In the genomic region with DNA sequence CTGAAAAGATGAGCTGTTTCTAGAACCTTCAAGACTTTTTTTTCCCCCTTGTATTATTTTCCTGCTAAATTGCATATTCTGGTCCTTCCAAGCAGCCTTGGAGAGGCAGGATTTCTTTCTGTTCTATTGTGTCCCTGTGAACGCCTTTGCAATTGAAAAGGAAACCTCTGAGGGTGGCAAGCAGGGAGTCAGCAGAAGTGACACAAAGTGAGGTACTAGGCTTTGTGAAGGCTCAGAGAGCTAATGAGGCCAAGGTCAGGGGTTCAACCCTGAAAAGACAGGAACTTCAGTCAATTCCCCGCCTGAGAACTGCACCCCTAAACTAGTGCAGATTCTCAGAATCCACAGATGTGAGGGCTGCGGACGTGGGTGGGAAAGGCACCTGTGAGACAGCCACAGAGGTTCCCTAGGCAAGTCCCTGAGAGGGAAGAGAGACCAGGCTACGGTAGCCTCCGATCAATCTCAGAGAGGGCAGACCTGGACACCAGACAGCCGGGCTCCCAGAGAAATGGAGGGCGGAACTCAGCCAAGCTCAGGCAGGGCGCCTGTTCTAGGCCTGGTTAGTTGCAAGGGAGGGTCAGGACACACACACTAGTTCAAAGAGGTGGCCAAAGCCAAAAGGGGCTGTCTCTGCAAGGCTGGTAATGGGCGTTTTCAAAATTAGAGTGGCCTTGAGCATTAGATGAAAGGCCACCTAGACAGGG, we compare ENCODE assay signal across 12 mouse cellular contexts. TPM values are rescaled to one million over a fixed set of nuclear protein-coding genes. Genes with fewer than 3 reads are reported as not detected.
DNase-seq lines count a peak whose midpoint lies in the region; TF ChIP-seq lines count a peak whose summit lies in the region.
"Had no signal": no experiment of that assay in that cellular context is flagged by ENCODE, and none has a peak within 500 bp of the region (broad histone marks: within the 10 kb centered on the region; RNA-seq: fewer than 3 reads in every experiment).

No protein-coding gene starts in this region.

- peak; percentile 91 for DNase-seq in heart, adult 11 months
- DNase-seq in heart, postnatal 36 days, result no peak
- DNase-seq in thymus, postnatal 14 days, result peak; percentile 21
- DNase-seq in thymus, adult 18-20 months, result no peak
- DNase-seq in brain, embryonic 14.5 days (ENCODE audit: low read depth), result peak; percentile 56
- no peak for DNase-seq in ovary, postnatal 36 days (ENCODE audit: low spot score)
- DNase-seq: cerebellum, postnatal 36 days had no signal

- peak overlapping the region; percentile 29; the same call in 1 of the 2 replicates for H3K27ac ChIP-seq in olfactory bulb, adult 2 months (ENCODE audit: insufficient read depth, low read depth, low read length)
- H3K27ac ChIP-seq: kidney, postnatal 0 days; limb, embryonic 15.5 days; lung, embryonic 15.5 days; stomach, embryonic 15.5 days had no signal

- TF ChIP-seq POLR2A in brain, embryonic 14.5 days (IDR thresholded peaks at IDR 0.05; ENCODE audit: borderline replicate concordance, extremely low read depth, insufficient read depth, insufficient read length, poor library complexity, severe bottlenecking), result no peak
- TF ChIP-seq POLR2A in olfactory bulb, adult 2 months (IDR thresholded peaks at IDR 0.05; ENCODE audit: insufficient read depth, low read depth, low read length), result no peak

- TF ChIP-seq CTCF in brain, embryonic 14.5 days (IDR thresholded peaks at IDR 0.05; ENCODE audit: borderline replicate concordance, extremely low read depth, insufficient read depth, insufficient read length), result no peak
- TF ChIP-seq CTCF in olfactory bulb, adult 2 months (IDR thresholded peaks at IDR 0.05; ENCODE audit: insufficient read depth, low read depth, low read length), result no peak

- no peak overlapping the region for H3K4me3 ChIP-seq in olfactory bulb, adult 2 months (ENCODE audit: insufficient read depth, low read depth, low read length)
- H3K4me3 ChIP-seq: limb, embryonic 15.5 days; lung, embryonic 15.5 days; stomach, embryonic 15.5 days had no signal

- intact Hi-C loops in heart, postnatal 36 days (cut with DNase I), result no loop called here

- peaks cover 34% of the 10 kb centered on the region for H3K4me1 ChIP-seq in olfactory bulb, adult 2 months (ENCODE audit: control insufficient read depth, insufficient read depth, low read length)

- 58% methylated on average over 10 of the region's 10 CpGs for WGBS in olfactory bulb, adult 2 months

RNA-seq across cellular contexts. Expression of gene Smyd2, which starts 5.6 kb away (rescaled TPM):
- total RNA-seq in heart, postnatal 36 days (2021), result 100 to 1,000 TPM; 101 to 110 TPM
- 70.1 and 84.7 TPM in 2 replicates for polyA plus RNA-seq in brain, embryonic 14.5 days (2012; rRNA removed)
- not detected in 2 replicates for polyA plus RNA-seq in olfactory bulb, adult 2 months (2012; ENCODE audit: insufficient read depth, insufficient read length, low replicate concordance, missing spikeins)

Comparison
In these comparisons a context has a peak if more than half of its experiments do, and no peak if none do; other contexts are left out.
1. DNase-seq: peak in heart, adult 11 months (single experiment), thymus, postnatal 14 days (single experiment) and brain, embryonic 14.5 days (single experiment); none in heart, postnatal 36 days (0 of 2), thymus, adult 18-20 months (0 of 2) and ovary, postnatal 36 days (single experiment).